Mouse (Mus musculus) left cerebral cortex, postnatal 10 days (tissue): Measurements from ENCODE around the gene Paqr3. TPM values are rescaled to one million over a fixed set of nuclear protein-coding genes. Genes with fewer than 3 reads are reported as not detected.

Source experiments
- DNase-seq, 2 experiments: peaks; one replicate each; pipeline ENCODE4 v3.0.0; 2021 to 2022; ENCODE audit warnings: low spot score in 2 of 2, mixed read lengths in 1 of 2; ENCODE audit errors: extremely low spot score in 1 of 2
- intact Hi-C: fragments of 180-260 bp; cut with DNase I; formaldehyde crosslinking; loops from one replicate; pipeline ENCODE4 v1.15.1; 2025
- total RNA-seq, 2 experiments: library from RNA; stranded (reverse); gene quantifications; 2 replicates each; pipeline ENCODE4 v1.2.3; 2021

Gene Paqr3
- 10 to 100 TPM; 28.6 to 29.7 TPM for total RNA-seq

DNA sequence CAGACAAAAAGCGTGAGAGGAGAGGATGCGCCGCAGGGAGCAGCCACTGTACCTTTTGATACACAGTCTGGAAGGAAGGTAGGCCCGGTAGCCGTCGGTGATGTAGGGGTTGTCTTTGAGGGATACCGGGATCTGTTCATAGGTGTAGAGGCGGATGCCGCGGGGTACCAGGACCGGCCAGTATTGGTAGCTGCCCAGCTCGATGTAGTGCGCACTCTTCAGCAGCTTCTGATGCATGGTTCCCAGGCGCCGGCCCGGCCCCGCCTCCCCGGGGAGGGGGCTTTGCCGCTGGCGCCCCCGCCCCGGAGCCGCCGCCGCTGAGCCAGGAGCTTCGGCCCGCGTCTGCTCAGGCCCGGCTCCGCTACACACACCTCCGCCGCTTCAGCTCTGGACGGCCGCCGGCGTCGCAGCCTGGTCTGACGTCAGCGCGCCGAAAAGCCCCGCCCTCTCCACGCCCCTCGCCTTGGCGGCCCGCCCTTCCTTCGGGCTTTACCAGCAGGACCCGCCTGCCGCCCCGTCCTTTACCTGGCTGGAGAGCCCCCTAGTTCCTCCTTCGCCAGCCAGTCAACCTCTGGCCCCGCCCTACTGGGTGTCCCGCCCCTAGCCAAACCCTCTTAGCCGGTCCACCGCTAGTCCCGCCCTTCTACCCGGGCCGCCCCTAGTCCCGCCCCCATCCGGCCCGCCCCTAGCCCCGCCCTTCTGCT lies at the start of gene Paqr3:
Gene Paqr3 (minus strand): TSS at position 390 of the 704 bp plus-strand sequence.
- peak; percentile 96 to 97 for DNase-seq
- intact Hi-C loops: no loop called here

- intact Hi-C loops: no loop called here
These were observed 43.3 kb upstream of the Paqr3 start for GRCm38 (mm10) chr5:97154688-97155087.

GRCm38 (mm10) chr5:97135331-97135730 lies 23.9 kb upstream of the Paqr3 start:
- intact Hi-C loops: loop anchor here (10.0 kb wide), 1 partner anchor 429 kb away; no protein-coding TSS in a partner anchor
- no peak for DNase-seq

More at GRCm38 (mm10) chr5:97154688-97155087, 43.3 kb upstream of the Paqr3 start:
- DNase-seq: no peak

DNA sequence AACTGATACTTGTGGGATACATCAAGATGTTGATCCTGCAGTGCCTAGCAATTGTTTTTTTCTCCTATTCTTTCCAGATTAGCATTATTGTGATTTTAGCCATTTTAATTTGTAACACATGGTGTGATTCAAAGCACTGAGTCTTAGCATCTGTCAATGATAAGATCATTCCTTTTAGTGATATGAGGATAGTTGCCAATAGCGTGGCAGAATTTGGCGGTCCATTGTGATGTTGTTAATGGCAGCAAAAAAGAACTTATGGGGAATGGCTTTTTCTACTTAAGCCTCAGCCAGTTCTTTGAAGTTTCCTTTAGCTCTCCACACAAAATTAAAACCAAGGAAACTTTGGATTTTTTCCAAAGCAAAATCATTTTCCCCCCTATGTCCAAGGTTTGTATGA lies 18.2 kb upstream of the Paqr3 start:
- DNase-seq: no peak
- intact Hi-C loops: loop anchor here (10.0 kb wide), 1 partner anchor 895 kb away; no protein-coding TSS in a partner anchor

GRCm38 (mm10) chr5:97128242-97129226 lies 17.1 kb upstream of the Paqr3 start:
- intact Hi-C loops: loop anchor here (10.0 kb wide), 1 partner anchor 896 kb away; no protein-coding TSS in a partner anchor
- peak; percentile 51 to 71 for DNase-seq

DNA sequence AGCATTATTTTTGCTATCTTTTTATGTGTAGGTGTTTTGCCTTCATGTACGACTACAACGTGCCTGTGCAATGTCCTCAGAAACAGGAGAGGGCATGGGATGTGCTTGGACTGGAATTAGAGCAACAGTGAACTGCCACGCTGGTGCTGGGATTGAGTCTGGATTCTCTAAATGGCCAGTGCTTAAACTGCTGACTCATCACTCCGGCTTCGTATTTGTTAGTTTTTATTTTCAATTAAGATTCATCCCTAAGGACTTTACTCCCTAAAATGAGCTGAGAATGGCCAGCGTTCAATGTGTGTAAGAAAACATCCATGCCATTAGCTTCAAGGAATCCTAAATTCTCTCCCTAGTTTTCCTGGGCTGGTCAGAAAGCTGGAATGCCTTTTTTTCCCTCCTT lies 15.9 kb upstream of the Paqr3 start:
- intact Hi-C loops: loop anchor here (2.0 to 10.0 kb wide), 3 partner anchors 898 to 1202 kb away; partner anchors contain the start of gene Cfap299
- DNase-seq: no peak

- intact Hi-C loops: loop anchor here (2.0 to 10.0 kb wide), 3 partner anchors 899 to 1203 kb away; partner anchors contain the start of gene Cfap299
- peak; percentile 53 to 57 for DNase-seq
These were observed 14.6 kb upstream of the Paqr3 start for GRCm38 (mm10) chr5:97126005-97126404.

- DNase-seq: no peak
- intact Hi-C loops: loop anchor here (10.0 kb wide), 1 partner anchor 899 kb away; no protein-coding TSS in a partner anchor
These were observed 14.1 kb upstream of the Paqr3 start for GRCm38 (mm10) chr5:97125459-97125970.

- DNase-seq: no peak
- intact Hi-C loops: loop anchor here (10.0 kb wide), 1 partner anchor 900 kb away; no protein-coding TSS in a partner anchor
These were observed 13.6 kb upstream of the Paqr3 start for GRCm38 (mm10) chr5:97124977-97125376.

DNA sequence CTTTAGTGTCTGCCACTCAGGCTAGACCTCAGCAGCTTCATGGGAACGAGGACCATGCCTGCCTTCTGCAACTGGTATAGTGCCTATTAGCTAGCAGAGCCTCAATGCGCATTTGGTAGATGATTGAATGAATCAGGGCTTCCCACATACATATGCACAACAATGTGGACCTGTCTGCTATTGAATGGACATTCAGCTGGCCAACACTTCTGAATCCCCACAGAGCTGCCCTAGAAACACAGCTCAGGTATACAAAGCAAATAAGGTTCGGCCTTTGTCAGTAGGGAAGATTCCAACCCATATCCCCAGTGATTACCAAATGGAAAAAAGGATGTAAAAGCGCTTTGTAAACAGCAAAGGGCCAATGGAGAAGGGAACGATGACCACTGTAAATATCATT lies 699 bp downstream of the Paqr3 start:
- DNase-seq: no peak
- intact Hi-C loops: no loop called here

GRCm38 (mm10) chr5:97110133-97110532 lies 1.3 kb downstream of the Paqr3 start:
- DNase-seq: no peak
- intact Hi-C loops: no loop called here

DNA sequence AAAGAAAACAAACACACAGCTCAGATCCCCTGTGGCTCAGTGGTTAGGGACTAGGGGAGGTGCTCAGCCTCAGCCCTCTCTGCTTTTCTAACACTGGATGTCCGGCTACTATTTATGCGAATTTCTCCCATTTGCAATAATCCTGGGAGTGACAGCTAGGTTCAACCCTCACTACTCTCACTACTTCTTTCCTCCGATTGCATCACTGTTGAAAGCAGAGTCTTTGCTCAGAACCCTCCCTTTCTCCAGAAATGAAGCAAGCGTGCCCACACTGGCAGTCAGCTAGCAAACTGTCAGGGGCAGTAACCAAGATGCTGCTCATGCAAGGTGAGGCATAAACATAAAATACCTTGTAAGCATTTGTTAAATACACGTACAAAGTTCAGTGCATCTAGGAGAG lies 3.1 kb downstream of the Paqr3 start:
- intact Hi-C loops: no loop called here
- DNase-seq: no peak

- intact Hi-C loops: no loop called here
- no peak for DNase-seq
These were observed 11.4 kb downstream of the Paqr3 start for GRCm38 (mm10) chr5:97099954-97100353.

DNA sequence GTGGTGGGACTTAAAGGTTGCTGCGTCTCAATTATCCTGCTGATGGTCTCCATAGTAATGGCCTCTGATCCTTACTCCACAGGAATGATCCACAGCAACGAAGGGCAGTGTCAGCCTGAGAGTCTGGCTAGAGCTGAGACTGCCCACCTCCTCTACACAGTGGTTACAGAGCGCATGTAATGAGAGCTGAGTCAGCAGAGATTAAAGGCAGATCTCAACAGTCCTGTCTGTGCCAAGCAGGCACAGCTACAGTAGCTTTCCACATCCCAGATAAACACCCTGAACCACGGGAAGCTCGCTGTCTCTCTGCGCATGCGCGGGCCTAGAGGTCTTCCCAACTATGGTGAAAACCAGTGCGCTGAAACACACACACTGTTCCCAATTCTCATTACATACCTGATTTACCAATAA lies 13.8 kb downstream of the Paqr3 start:
- DNase-seq: no peak
- intact Hi-C loops: no loop called here

- no peak for DNase-seq
- intact Hi-C loops: no loop called here
These were observed 16.1 kb downstream of the Paqr3 start for GRCm38 (mm10) chr5:97095335-97095734.

GRCm38 (mm10) chr5:97092970-97093369 lies 18.4 kb downstream of the Paqr3 start:
- DNase-seq: no peak
- intact Hi-C loops: no loop called here

DNA sequence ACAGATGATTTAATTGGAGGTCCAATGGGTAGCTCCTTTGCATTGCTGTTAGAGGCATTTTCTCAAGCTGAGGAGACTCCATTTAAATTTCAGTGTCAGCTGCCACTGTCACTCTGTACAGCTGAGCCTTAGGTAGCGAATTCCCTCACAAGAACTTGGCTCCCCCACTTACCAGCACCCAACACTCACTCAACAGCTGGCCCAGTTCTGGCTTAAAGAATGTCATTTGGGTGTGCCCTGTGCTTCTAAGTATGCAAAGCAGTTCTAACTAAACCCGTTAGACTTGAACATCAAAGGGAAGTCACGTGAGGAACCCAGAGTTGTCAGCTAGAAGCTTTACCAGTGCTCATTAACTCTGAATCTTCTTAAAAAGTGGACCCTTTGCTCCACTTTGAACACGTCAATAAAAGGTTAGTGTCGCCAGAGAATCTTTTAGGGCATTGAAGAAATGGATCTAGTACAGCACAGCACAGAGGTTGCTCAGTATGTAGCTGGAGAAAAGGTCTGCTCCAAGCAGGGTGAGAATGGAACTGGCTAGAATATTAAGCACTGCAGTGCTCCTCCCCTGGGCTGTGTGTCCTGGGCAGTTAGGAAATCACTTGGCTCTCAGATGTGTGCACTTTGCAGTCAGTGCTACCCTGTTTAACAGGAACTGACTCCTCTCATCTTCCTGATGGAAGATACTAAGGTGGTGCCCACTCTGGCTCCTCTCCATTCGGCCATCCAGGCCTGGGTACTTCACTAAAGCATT lies 21.2 kb downstream of the Paqr3 start:
- intact Hi-C loops: no loop called here
- no peak for DNase-seq

GRCm38 (mm10) chr5:97089426-97089825 lies 22.0 kb downstream of the Paqr3 start:
- DNase-seq: no peak
- intact Hi-C loops: no loop called here
